Mouse (Mus musculus) kidney, postnatal 14 days (tissue): ENCODE results near the gene Dhdds.
"Not testable (repeated sequence)": the region's sequence is repeated elsewhere in the genome, so short reads cannot be mapped to it uniquely, and the experiment has no call there.

ENCODE experiments used
- DNase-seq: peaks from one replicate; pipeline ENCODE4 v3.0.0; 2022; ENCODE audit warnings: mixed read lengths

Gene Dhdds

GRCm38 (mm10) chr4:134002903-134003302, 2.2 kb upstream of the Dhdds start:
- DNase-seq: no peak

- no peak for DNase-seq
Measured at GRCm38 (mm10) chr4:134002246-134002645, 1.5 kb upstream of the Dhdds start.

DNA sequence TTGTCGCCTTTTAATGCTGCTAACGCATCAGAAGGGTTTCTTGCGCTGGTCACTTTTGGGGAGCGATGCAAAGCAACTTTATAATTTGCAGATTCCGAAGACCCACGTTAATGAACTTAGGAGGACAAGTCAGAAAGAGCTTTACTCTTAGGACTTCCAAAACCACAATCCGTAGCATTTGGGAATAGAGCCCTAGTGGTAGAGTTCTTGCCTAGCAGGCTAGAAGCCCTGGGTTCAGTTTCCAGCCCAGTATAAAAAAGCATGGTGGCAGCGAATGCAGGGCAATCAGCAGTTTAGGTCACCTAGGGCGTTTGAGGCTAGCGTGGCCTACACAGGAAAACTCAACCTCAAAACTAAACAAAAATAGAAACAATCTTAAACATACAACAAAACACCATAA, 992 bp upstream of the Dhdds start:
- no peak for DNase-seq

GRCm38 (mm10) chr4:133994697-133995096, 6.0 kb downstream of the Dhdds start:
- peak; percentile 19 for DNase-seq

- DNase-seq: peak; percentile 53
Measured at GRCm38 (mm10) chr4:133991087-133991660, 9.5 kb downstream of the Dhdds start.

DNA sequence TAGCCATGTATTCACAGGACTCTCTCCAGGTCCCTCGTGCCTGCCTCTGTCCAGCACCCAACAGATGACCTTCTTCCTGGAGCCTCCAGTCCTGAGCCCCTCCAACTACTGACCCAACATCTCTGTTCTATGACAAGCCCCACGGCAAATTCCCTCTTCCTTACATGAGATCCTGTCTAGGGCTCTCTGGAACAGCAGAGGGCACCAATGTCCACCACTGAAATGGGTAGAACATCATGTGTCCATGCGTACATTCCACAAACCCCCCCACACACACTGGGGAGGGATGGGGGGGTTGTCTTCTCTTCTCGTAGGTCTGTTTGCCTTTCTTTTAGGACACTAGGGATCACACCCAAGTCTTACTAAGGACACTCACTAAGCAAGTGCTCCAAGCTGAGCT, 10.7 kb downstream of the Dhdds start:
- DNase-seq: no peak

- DNase-seq: not testable (repeated sequence)
Measured at GRCm38 (mm10) chr4:133988289-133988688, 12.4 kb downstream of the Dhdds start.

DNA sequence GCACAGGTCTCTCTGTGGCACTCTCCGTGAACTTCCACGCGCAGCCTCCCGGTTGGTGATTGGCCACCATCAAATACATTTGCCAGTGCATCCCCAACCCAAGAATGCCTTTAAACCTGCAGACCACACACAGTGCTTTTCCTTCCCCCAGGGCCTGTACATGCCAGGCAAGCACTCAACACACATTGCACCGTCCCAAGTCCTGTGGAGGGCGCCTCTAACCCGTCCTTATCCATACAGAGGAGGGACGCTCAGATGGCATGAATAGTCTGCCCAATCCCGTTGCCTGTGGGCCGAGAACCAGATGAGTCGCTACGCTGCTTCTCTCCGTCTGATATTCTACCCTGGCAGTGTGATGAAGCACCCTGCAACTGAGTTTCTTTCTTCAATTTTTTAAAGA, 17.8 kb downstream of the Dhdds start:
- DNase-seq: no peak

DNA sequence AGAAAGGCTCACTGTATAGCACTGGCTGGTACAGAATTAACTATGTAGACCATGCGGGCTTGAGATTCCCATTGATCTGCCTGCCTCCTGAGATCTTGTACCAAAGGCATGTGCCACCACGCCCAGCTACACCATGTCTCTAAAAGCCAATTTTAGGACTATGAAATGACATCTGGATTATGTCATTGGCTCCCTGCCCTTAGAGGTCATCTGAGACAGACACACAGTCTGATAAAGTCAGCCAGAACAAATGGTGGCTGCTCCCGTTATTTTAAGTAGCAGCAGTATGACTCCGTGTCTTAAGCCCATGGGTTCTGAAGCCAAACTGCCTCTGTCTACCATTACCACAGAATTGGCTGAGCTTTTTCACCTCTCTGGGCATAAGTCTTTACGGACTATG, 20.2 kb downstream of the Dhdds start:
- no peak for DNase-seq

GRCm38 (mm10) chr4:133978021-133978711, 22.6 kb downstream of the Dhdds start:
- DNase-seq: no peak

DNA sequence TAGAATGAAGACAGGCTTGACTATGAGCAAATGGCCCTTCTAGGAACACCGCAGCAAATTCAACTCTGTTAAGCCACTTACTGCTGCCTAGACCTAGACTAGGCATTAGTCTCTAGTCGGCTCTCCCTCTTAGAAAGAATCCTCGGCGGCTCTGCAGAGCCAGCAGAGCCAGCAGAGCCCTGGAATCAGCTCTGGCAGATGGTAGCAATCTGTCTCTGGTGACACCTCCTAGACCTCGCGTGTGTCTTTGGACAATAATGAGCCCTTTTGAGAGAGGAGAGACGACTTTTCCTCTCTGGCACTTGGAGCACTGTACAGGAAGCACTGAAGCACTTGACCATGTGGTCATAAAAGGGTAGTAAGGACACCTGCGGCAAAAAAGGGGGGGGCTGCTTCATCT, 29.0 kb downstream of the Dhdds start:
- DNase-seq: no peak

DNA sequence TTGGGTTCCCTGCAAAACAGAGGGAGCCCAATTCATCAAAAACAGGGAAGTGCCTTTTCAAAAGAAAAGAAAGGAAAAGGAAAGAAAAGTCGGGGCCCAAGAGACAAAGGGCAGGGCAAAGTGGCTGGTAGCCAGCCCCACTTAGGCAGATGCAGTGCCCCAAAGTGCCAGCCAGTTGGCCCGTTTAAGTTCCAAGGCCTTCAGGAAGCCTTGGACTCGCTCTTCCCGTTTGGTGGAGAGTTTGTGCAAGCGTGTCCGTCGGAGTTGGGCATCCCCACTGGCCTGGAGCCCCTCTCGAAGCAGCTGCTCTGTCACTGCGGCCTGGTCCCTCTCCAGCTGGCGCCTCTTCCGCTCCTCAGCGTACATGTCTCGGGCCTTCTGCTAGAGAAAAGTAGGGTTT, 29.8 kb downstream of the Dhdds start:
- no peak for DNase-seq

DNA sequence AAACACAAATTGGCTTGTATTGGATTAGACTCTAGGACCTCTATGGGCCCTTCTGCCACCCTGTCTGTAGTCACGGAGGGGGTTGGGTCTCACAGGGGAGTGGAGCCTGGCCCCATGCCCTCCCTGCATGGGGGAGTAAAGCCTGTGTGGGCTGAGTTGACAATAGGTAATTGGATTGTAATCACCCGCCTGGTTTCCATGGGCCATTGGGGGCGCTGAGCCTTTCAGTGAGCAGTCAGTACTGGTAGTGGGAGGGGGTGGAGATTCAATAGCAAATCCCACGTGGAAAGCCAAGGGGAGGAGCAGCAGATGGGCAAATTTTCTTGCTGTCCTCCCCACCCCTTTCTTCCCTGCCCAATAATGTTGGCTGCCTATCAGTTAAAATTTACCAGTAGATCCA, 30.5 kb downstream of the Dhdds start:
- DNase-seq: no peak

DNA sequence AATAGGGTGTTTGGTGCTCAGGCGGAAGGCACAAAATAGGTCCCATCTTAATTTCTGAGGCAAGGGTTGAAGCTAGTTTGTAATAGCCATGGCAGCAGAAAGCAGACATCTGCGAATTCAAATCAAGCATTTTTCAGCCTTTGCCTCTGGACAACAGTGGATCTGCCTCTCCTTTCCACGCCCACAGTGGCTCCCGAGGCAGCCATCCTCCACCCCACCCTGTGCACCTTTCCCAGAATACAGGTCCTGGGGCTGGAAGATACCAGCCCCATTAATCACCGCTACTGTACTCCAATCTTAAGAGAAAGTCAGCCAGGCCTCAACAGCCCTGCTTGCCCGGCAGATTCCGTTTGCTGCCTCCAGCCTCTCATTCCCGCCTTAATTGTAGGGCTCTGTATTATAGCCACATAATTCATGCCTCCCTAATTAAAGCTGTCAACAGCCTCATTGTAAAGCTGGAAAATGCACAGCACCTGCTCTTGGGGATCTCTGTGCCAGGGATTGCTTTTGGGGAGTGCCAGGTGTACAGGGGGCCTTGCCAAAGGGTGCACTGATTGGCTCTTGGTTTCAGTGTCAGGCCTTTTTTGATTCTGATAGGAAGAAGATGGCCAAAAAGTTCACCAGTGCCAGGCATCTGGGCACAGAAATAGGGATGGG, 31.5 kb downstream of the Dhdds start:
- no peak for DNase-seq

- DNase-seq: peak; percentile 60
Measured at GRCm38 (mm10) chr4:133968150-133968921, 32.4 kb downstream of the Dhdds start, which contains the start of gene Hmgn2. TSS of gene Hmgn2 (minus strand) at chr4:133968650.

- DNase-seq: peak; percentile 95
Measured at GRCm38 (mm10) chr4:133967866-133968149, 32.9 kb downstream of the Dhdds start.

DNA sequence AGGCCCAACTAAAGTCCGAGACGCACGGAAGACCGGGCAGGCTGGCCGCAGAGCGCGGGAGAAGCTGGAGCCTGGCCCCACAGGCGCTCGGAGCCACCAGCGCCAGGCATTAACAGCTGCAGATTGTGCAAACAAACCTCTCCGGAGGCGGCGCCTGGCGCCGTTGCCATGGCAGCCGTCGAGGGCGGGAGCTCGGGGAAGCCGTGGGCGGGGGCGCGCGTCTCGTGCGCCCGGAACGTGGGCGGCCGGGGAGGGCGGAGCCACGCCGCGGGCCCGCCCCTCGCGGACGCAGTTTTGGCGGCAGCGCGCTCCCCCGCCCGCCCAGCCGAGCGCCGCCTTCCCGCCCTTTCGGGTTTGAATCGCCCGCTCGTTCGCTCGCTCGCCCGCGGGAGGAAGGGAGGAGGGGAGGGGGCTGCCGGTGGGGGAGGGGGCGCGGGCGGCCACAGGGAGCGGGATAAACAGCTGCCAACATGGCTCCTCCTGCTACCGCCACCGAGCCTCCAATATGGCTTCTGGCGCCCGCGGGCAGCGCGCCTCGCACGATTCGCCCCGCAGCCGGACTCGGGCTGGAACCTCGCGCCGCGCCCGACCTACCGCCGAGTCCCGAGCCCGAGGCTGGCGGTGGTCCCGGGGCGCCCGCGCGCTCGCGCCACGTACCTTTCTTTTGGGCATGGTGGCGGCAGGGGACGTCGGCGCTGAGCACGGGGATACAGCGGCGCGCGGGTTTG, 33.4 kb downstream of the Dhdds start:
- peak; percentile 99 for DNase-seq

GRCm38 (mm10) chr4:133966271-133966940, 34.3 kb downstream of the Dhdds start:
- no peak for DNase-seq

DNA sequence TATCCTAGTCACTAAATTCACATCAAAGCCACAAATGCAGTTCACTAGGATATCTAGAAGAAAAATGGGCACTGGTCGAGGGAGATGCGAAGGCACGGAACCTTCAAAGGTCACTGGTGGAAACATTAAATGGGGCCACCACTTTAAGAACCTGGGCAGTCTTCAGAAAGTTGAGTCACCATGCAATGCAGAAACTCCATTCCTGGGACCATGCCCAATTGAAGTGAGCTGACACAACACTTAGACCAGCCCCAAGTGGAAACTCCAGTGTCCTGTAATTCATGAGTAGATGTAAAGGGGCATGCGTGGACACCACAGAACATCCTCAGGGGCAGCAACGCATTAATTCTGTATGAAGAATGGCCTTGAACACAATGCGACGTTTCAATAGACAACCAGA, 38.2 kb downstream of the Dhdds start:
- no peak for DNase-seq

DNA sequence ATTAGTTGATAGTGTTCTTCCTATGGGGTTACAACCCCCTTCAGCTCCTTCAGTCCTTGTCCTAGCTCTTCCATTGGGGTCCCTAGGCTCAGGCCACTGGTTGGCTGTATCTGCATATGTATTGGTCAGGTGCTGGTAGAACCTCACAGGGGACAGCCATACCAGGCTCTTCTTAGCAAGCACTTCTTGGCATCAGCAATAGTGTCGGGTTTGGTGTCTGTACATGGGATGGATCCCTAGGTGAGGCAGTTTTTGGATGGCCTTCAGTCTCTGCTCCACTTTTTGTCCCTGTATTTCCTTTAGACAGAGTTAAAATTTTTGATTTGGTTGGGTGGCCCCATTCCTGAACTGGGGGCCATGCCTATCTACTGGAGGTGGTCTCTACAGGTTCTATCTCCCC, 41.8 kb downstream of the Dhdds start:
- no peak for DNase-seq

DNA sequence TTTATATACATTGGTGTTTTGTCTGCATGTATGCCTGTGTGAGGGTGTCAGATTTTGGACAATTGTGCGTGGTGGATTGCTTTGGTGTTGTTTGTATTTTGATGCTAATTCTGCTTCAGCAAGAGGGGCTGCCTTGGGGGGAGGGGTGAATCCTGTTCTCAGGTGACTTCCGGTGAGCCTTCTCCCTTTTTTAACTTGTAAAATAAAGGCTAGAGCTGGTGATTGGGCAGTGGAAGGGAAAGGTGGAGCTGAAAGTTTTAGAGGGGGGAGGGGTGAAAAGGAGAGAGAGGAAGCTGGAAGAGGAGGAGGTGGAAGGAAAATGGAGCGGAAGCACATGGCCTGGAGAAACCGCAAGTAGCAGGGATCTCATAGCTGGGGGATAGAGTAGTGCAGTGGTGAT, 44.4 kb downstream of the Dhdds start:
- DNase-seq: no peak

- no peak for DNase-seq
Measured at GRCm38 (mm10) chr4:133946736-133947135, 54.0 kb downstream of the Dhdds start.

DNA sequence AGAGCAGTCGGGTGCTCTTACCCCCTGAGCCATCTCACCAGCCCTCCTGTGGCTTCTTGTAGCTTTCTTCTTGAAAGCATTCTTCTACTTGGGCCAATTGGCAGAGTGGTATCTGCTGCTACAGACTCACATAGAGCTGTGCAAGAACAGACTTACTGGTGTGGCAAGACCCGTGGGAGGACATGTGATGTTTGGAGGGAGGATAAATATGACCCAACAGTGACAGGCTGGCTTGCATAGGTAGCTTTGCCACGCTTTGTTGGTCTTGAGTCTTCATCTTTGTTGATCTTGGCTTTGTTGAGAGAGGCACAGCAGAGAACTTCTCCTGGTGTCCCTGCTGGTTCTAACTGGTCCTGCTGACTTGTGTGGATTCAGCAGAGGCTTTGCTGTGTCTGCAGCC, 56.9 kb downstream of the Dhdds start:
- no peak for DNase-seq
